Mouse (Mus musculus) heart, embryonic 15.5 days (tissue): ENCODE measurements around the gene Inafm1. TPM values are rescaled to one million over a fixed set of nuclear protein-coding genes. Genes with fewer than 3 reads are reported as not detected.

Experiments used
- polyA plus RNA-seq: library from polyadenylated mRNA; unstranded; fragments of >200 nt; fragmentation: Nextera tagmentation; extraction: Ambion mirVana; gene quantifications from 2 replicates; pipeline ENCODE4 v1.2.1, GENCODE M21; 2015

The Inafm1 gene
- polyA plus RNA-seq, 1 experiment from 2014 or later, result 8.8 TPM

Other genes with a start within 250 kb of the Inafm1 start
- 3.5 and 5.7 TPM in 2 replicates for gene Bicra, start 225.7 kb downstream of the Inafm1 start, polyA plus RNA-seq
- not detected in 2 replicates for gene Zfp541, start 211.8 kb downstream of the Inafm1 start, polyA plus RNA-seq
- gene Napa, start 175.2 kb downstream of the Inafm1 start, polyA plus RNA-seq, result 130 and 161 TPM in 2 replicates
- gene Kptn, start 153.7 kb downstream of the Inafm1 start, polyA plus RNA-seq, result 29.9 and 35.0 TPM in 2 replicates
- gene Slc8a2, start 143.8 kb downstream of the Inafm1 start, polyA plus RNA-seq, result 0.13 TPM in 2 replicates
- gene Meis3, start 98.5 kb downstream of the Inafm1 start, polyA plus RNA-seq, result 14.3 and 20.0 TPM in 2 replicates
- 7.6 and 12.4 TPM in 2 replicates for gene Dhx34, start 51.6 kb downstream of the Inafm1 start, polyA plus RNA-seq
- 0.76 and 1.1 TPM in 2 replicates for gene C5ar2, start 29.5 kb downstream of the Inafm1 start, polyA plus RNA-seq
- 2.0 and 4.1 TPM in 2 replicates for gene C5ar1, start 14.1 kb downstream of the Inafm1 start, polyA plus RNA-seq
- gene Ccdc9, start 13.2 kb upstream of the Inafm1 start, polyA plus RNA-seq, result 14.4 and 18.3 TPM in 2 replicates
- 6.6 and 6.9 TPM in 2 replicates for gene Bbc3, start 34.8 kb upstream of the Inafm1 start, polyA plus RNA-seq
- gene Sae1, start 114.2 kb upstream of the Inafm1 start, polyA plus RNA-seq, result 187 and 209 TPM in 2 replicates
- gene Zc3h4, start 127.3 kb upstream of the Inafm1 start, polyA plus RNA-seq, result 7.9 and 13.2 TPM in 2 replicates
- 76.1 and 76.3 TPM in 2 replicates for gene Tmem160, start 179.2 kb upstream of the Inafm1 start, polyA plus RNA-seq
- gene Npas1, start 204.1 kb upstream of the Inafm1 start, polyA plus RNA-seq, result 0.16 and 0.36 TPM in 2 replicates